ENCODE assay signal across 31 mouse cellular contexts in genomic region chr10:117756784-117757183, GRCm38 (mm10).
"Had no signal": no experiment of that assay in that cellular context is flagged by ENCODE, and none has a peak within 500 bp of the region (broad histone marks: within the 10 kb centered on the region; RNA-seq: fewer than 3 reads in every experiment).

No protein-coding gene starts in this region.

- DNase-seq: left cerebral cortex, postnatal 4 days; liver; liver, embryonic 13.5 days; liver, postnatal 0 days; lung, adult 18-20 months; lung, adult 2 months; lung, embryonic 14.5 days; lung, postnatal 10 days; lung, postnatal 14 days; lung, postnatal 36 days; lung, postnatal 4 days; midbrain, embryonic 14.5 days had no signal

- ATAC-seq: liver, embryonic 12.5 days; liver, postnatal 0 days; lung, postnatal 0 days; midbrain, embryonic 13.5 days; midbrain, embryonic 15.5 days; midbrain, embryonic 16.5 days had no signal

- H3K4me1 ChIP-seq: limb, embryonic 10.5 days; limb, embryonic 12.5 days; limb, embryonic 13.5 days; limb, embryonic 15.5 days; liver, embryonic 12.5 days; lung, embryonic 15.5 days; midbrain, embryonic 10.5 days; midbrain, embryonic 12.5 days; midbrain, embryonic 13.5 days; midbrain, embryonic 15.5 days; neural tube, embryonic 12.5 days had no signal

- H3K9me3 ChIP-seq: limb, embryonic 10.5 days; limb, embryonic 12.5 days; limb, embryonic 13.5 days; limb, embryonic 15.5 days; liver, embryonic 12.5 days; liver, embryonic 13.5 days; liver, embryonic 15.5 days; lung, embryonic 15.5 days; megakaryocyte, embryonic 14.5 days; midbrain, embryonic 10.5 days; midbrain, embryonic 12.5 days; midbrain, embryonic 13.5 days; midbrain, embryonic 15.5 days; neural tube, embryonic 12.5 days had no signal

- H3K27ac ChIP-seq: limb, embryonic 10.5 days; limb, embryonic 12.5 days; limb, embryonic 13.5 days; limb, embryonic 15.5 days; liver, embryonic 12.5 days; liver, embryonic 14.5 days; liver, embryonic 15.5 days; lung, embryonic 15.5 days; midbrain, embryonic 10.5 days; midbrain, embryonic 12.5 days; midbrain, embryonic 13.5 days; midbrain, embryonic 15.5 days; neural tube, embryonic 12.5 days had no signal

- H3K9ac ChIP-seq: limb, embryonic 12.5 days; limb, embryonic 13.5 days; limb, embryonic 15.5 days; liver, embryonic 12.5 days; liver, embryonic 13.5 days; liver, embryonic 14.5 days; liver, embryonic 15.5 days; liver, postnatal 0 days; lung, embryonic 14.5 days; lung, embryonic 15.5 days; midbrain, embryonic 12.5 days; midbrain, embryonic 13.5 days; midbrain, embryonic 15.5 days; neural tube, embryonic 12.5 days had no signal

- H3K4me2 ChIP-seq: limb, embryonic 12.5 days; limb, embryonic 13.5 days; limb, embryonic 15.5 days; liver, embryonic 11.5 days; liver, embryonic 12.5 days; liver, embryonic 13.5 days; liver, embryonic 15.5 days; lung, embryonic 14.5 days; lung, embryonic 15.5 days; midbrain, embryonic 11.5 days; midbrain, embryonic 12.5 days; midbrain, embryonic 13.5 days; midbrain, embryonic 15.5 days; neural tube, embryonic 12.5 days had no signal

- H3K27me3 ChIP-seq: limb, embryonic 12.5 days; limb, embryonic 13.5 days; limb, embryonic 15.5 days; liver, embryonic 12.5 days; liver, embryonic 13.5 days; liver, embryonic 15.5 days; lung, embryonic 15.5 days; megakaryocyte, embryonic 14.5 days; midbrain, embryonic 12.5 days; midbrain, embryonic 13.5 days; midbrain, embryonic 15.5 days; neural tube, embryonic 12.5 days had no signal

- H3K4me3 ChIP-seq: limb, embryonic 10.5 days; limb, embryonic 12.5 days; limb, embryonic 13.5 days; limb, embryonic 15.5 days; liver, embryonic 12.5 days; liver, embryonic 13.5 days; liver, embryonic 15.5 days; lung, embryonic 15.5 days; megakaryocyte, embryonic 14.5 days; midbrain, embryonic 10.5 days; midbrain, embryonic 12.5 days; midbrain, embryonic 13.5 days; midbrain, embryonic 15.5 days; myocyte; neural tube, embryonic 12.5 days had no signal
